Mouse (Mus musculus) olfactory bulb, adult 2 months (tissue): ENCODE measurements around the gene Nme2. TPM values are rescaled to one million over a fixed set of nuclear protein-coding genes. Genes with fewer than 3 reads are reported as not detected.

Experiments
- H3K27ac ChIP-seq: fragments of 200-500 bp; 2 replicates; pipeline ENCODE4 v1.5.1; 2012; ENCODE audit warnings: low read depth, low read length; ENCODE audit not compliant: insufficient read depth
- H3K4me1 ChIP-seq: fragments of 200-500 bp; 2 replicates; pipeline ENCODE4 v1.6.1; 2012; ENCODE audit warnings: low read length; ENCODE audit not compliant: control insufficient read depth, insufficient read depth
- H3K4me3 ChIP-seq: fragments of 200-500 bp; 2 replicates; pipeline ENCODE4 v1.5.1; 2012; ENCODE audit warnings: mild to moderate bottlenecking, low read depth, low read length, moderate library complexity; ENCODE audit not compliant: insufficient read depth
- CTCF ChIP-seq: fragments of 200-500 bp; IDR thresholded peaks from 2 replicates; pipeline ENCODE4 v1.5.1; 2012; ENCODE audit warnings: low read depth, mild to moderate bottlenecking, low read length, moderate library complexity; ENCODE audit not compliant: insufficient read depth
- POLR2A ChIP-seq: fragments of 200-500 bp; IDR thresholded peaks from 2 replicates; pipeline ENCODE4 v1.6.1; 2012; ENCODE audit warnings: mild to moderate bottlenecking, low read depth, low read length, moderate library complexity; ENCODE audit not compliant: insufficient read depth
- WGBS: fragments of 180-500 bp; shearing (Covaris S2); methylation state at CpG from one replicate; pipeline ENCODE4 v1.1.7; 2018; 5-methylcytosine and 5-hydroxymethylcytosine counted together
- polyA plus RNA-seq: library from polyadenylated mRNA; stranded (reverse); fragments of >200 nt; gene quantifications from 2 replicates; pipeline ENCODE4 v1.2.4, GENCODE M21; 2012; ENCODE audit warnings: low replicate concordance; ENCODE audit not compliant: missing spikeins, insufficient read depth, insufficient read length

The Nme2 gene
- not detected in 2 replicates for polyA plus RNA-seq

- TF ChIP-seq POLR2A = no peak
- peaks cover 19% of the 10 kb centered on the region for H3K4me1 ChIP-seq
- H3K4me3 ChIP-seq = peak within 1 kb of the TSS; percentile 79
- WGBS = 1% methylated on average over 6 of the region's 6 CpGs
- peak within 1 kb of the TSS; percentile 55 for H3K27ac ChIP-seq
Measured at GRCm38 (mm10) chr11:93956159-93956558, at the start of gene Nme2. Gene Nme2, minus strand, starts transcription at chr11:93956259.

- Histone ChIP-seq H3K27ac (no peak overlapping the region), H3K4me3 (no peak overlapping the region), H3K4me1 (peaks cover 3% of the 10 kb centered on the region; the same call in 1 of the 2 replicates)
- TF ChIP-seq CTCF = no peak
- TF ChIP-seq POLR2A = no peak
- 92% methylated on average over 2 of the region's 2 CpGs for WGBS
Measured at GRCm38 (mm10) chr11:94003346-94003745, 47.3 kb upstream of the Nme2 start.

DNA sequence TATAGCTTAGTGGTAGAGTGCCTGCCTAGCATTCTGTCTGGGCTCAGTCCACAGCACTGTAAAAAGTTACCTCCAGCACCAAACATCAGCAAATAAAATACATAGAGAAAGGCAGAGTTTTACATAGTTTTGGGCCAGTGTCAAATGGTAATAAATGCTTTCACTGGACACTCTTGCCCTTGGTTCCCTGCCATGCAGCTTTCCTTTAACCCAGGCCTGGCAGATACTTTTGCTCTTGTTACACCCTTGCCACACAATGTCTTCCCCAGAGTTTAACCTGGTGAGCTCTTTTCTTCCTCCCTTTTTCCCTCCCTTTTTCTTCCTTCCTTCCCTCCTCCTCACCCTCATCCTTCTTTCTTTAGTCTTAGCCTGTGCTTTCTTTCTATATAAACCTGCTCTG is 43.2 kb upstream of the Nme2 start:
- no peak for TF ChIP-seq CTCF
- no peak for TF ChIP-seq POLR2A
- H3K27ac ChIP-seq = no peak overlapping the region
- 0 out of 2 replicates have a peak, but pooled peaks cover 2% of the 10 kb centered on the region for H3K4me1 ChIP-seq
- H3K4me3 ChIP-seq = no peak overlapping the region

DNA sequence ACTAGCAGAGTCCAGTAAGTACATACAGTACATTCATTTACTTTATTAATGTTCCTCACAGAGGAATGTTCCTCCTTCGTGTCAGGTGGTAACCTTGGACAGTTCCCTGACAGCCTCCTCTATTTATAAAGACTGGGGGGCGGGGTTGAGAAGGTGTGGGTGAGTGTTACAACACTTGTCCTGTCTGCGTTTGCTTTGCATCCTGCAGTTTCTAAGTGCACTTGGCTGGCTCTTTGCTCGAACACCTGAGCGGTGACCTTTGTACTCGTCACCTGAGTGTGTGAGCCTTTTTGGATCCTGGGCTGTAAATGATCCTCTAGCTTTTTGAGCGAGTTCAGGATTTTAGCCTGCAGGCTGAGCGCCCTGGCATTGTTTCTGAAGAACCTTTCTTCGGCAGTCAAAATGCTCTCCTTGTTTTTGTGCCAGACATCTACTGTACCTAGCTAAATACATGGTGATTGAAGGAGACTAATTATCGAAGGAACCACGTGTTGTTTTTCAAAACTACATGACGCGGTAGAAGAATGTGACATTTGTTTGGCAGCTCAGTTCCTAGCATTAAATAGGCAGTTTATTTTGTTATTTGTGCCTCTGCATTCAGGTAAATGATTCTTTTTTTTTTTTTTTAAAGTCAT is 41.2 kb upstream of the Nme2 start:
- Histone ChIP-seq H3K4me1 (0 out of 2 replicates have a peak, but pooled peaks cover 2% of the 10 kb centered on the region), H3K4me3 (peak overlapping the region; percentile 66), H3K27ac (no peak overlapping the region)
- TF ChIP-seq CTCF = no peak
- TF ChIP-seq POLR2A = no peak
- WGBS = 5% methylated on average over 13 of the region's 13 CpGs

GRCm38 (mm10) chr11:93996306-93997140 is 40.5 kb upstream of the Nme2 start:
- peak overlapping the region; percentile 44 for H3K27ac ChIP-seq
- WGBS = under 1% methylated on average over 58 of the region's 58 CpGs
- TF ChIP-seq POLR2A (no peak), CTCF (no peak; the same call in 1 of the 2 replicates)
- H3K4me3 ChIP-seq = peak overlapping the region; percentile 66
- 0 out of 2 replicates have a peak, but pooled peaks cover 2% of the 10 kb centered on the region for H3K4me1 ChIP-seq

- H3K4me3 ChIP-seq = peak within 1 kb of the TSS; percentile 66
- H3K27ac ChIP-seq = peak within 1 kb of the TSS; percentile 100
- under 1% methylated on average over 66 of the region's 70 CpGs for WGBS
- TF ChIP-seq POLR2A = peak; percentile 83
- TF ChIP-seq CTCF = no peak
- 0 out of 2 replicates have a peak, but pooled peaks cover 2% of the 10 kb centered on the region for H3K4me1 ChIP-seq
Measured at GRCm38 (mm10) chr11:93995720-93996305, 39.8 kb upstream of the Nme2 start, which contains the start of gene Spag9. Gene Spag9, plus strand, starts transcription at chr11:93996091.

DNA sequence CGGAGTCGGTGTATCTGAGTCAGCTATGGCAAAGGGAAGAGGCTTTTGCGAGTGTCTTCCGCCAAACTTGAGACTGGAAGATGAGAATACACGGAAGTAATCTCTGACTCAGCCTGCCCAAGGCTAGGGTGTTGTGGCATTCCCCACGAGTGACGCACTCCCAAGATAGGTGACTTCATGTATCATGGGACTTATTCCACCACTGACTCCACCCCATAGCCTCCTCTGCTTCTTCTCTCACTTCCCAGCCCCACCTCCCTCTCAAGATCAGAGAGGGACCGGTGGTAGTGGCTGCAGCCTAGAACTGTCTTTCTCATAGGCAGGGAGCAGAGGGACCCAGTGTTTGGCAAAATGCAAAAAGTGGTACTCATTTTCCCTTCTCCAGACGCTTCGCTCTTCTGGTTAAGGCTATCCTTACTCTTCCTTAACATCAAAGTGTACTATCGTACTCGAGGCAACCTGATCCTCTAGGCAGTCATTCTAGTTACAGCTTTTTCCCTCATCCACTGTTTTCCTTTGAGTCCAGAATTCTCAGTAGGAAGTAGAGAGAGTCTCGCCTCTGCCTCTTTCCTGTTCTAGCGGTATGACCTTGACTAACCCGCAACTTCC is 39.2 kb upstream of the Nme2 start:
- H3K4me3 ChIP-seq = peak overlapping the region; percentile 66
- 0 out of 2 replicates have a peak, but pooled peaks cover 2% of the 10 kb centered on the region for H3K4me1 ChIP-seq
- TF ChIP-seq POLR2A (no peak), CTCF (no peak)
- WGBS = 2% methylated on average over 15 of the region's 15 CpGs
- peak overlapping the region; percentile 100 for H3K27ac ChIP-seq

DNA sequence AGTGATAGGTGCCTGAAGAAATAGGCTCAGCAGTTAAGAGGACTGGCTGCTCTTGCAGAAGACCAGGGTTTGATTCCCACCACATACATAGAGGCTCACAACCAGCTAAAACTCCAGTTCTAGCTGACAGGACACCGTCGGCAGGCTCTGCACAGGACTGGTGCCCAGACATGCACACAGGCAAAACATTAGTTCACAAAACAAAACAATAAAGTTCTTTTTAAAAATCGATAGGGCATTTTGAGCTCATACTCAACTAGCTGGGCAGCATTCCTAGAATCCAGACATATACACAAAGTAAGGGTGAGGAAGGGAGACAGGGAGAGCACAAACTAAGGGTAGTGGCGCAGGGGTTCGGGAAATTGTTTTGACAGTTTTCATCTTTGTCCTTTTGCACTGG is 38.5 kb upstream of the Nme2 start:
- 29% methylated on average over 5 of the region's 5 CpGs for WGBS
- H3K4me3 ChIP-seq = peak overlapping the region; percentile 66; the same call in 1 of the 2 replicates
- H3K27ac ChIP-seq = peak overlapping the region; percentile 100

More for the DNA sequence above, 38.5 kb upstream of the Nme2 start:
- TF ChIP-seq POLR2A (no peak), CTCF (no peak)
- H3K4me1 ChIP-seq = 0 out of 2 replicates have a peak, but pooled peaks cover 2% of the 10 kb centered on the region
